ENCODE assay signal across 16 mouse cellular contexts in the genomic region with DNA sequence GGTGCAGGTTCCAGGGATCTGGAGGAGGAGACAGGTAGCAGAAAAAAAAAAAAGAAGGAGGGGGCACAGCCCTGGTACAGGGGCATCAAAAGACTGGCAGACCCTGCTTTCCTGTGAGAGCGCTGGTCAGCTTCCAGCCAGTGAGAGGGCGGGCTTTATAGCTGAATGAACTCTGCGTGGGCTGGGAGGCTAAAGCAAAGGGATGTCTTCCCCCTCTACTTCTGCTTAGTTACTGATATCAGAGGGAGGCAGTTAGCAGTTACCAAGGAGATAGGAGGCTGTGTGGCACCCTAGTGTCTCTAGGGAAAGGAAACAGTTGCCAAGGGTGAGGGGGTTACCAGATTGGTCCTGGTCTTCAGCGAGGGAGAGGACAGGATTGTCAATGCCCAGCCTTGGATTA. TPM values are rescaled to one million over a fixed set of nuclear protein-coding genes. Genes with fewer than 3 reads are reported as not detected.
DNase-seq lines count a peak whose midpoint lies in the region; ATAC-seq and TF ChIP-seq lines count a peak whose summit lies in the region.
"Had no signal": no experiment of that assay in that cellular context is flagged by ENCODE, and none has a peak within 500 bp of the region (broad histone marks: within the 10 kb centered on the region; RNA-seq: fewer than 3 reads in every experiment).

No protein-coding gene starts in this region.

- DNase-seq in kidney, adult 2 months, result peak; percentile 36
- DNase-seq in kidney, adult 11 months, result no peak
- peak; percentile 18 for DNase-seq in midbrain, embryonic 14.5 days
- DNase-seq in forebrain, postnatal 0 days, result peak; percentile 45
- no peak for DNase-seq in retina, embryonic 14.5 days (ENCODE audit: low spot score)
- DNase-seq: cerebellum, adult 11 months had no signal

- peaks cover 13% of the 10 kb centered on the region; the same call in 1 of the 2 replicates for H3K4me1 ChIP-seq in kidney, adult 2 months (ENCODE audit: control insufficient read depth, insufficient read depth, low read length)
- peaks cover 25% of the 10 kb centered on the region for H3K4me1 ChIP-seq in midbrain, embryonic 14.5 days (ENCODE audit: control insufficient read depth, insufficient read depth, low read length)
- peaks cover 36% of the 10 kb centered on the region for H3K4me1 ChIP-seq in midbrain, embryonic 15.5 days
- H3K4me1 ChIP-seq in forebrain, postnatal 0 days (ENCODE audit: insufficient read depth), result peaks cover 12% of the 10 kb centered on the region

- H3K27me3 ChIP-seq in kidney, adult 2 months (replicated peaks; ENCODE audit: control insufficient read depth, insufficient read depth, low read length), result no peaks in the 10 kb centered on the region
- no peaks in the 10 kb centered on the region for H3K27me3 ChIP-seq in midbrain, embryonic 14.5 days (ENCODE audit: control insufficient read depth, insufficient read depth, low read length)
- no peaks in the 10 kb centered on the region for H3K27me3 ChIP-seq in midbrain, embryonic 15.5 days (replicated peaks)
- H3K27me3 ChIP-seq in forebrain, postnatal 0 days (ENCODE audit: insufficient read depth, low read length), result no peaks in the 10 kb centered on the region
- H3K27me3 ChIP-seq: neural tube, embryonic 12.5 days had no signal

- no peak for ATAC-seq in midbrain, embryonic 14.5 days (ENCODE audit: low FRiP score, low TSS enrichment)
- no peak for ATAC-seq in midbrain, embryonic 15.5 days (replicated peaks)
- peak; percentile 71 for ATAC-seq in forebrain, postnatal 0 days
- ATAC-seq in megakaryocyte progenitor cell, adult 5-6 weeks (replicated peaks; ENCODE audit: poor library complexity), result peak; percentile 24
- no peak for ATAC-seq in granulocyte monocyte progenitor cell, adult 5-6 weeks (replicated peaks; ENCODE audit: poor library complexity, severe bottlenecking)
- ATAC-seq: CD4-positive, CD25-positive, alpha-beta regulatory T cell, adult 4 months had no signal

- peak overlapping the region; percentile 60 for H3K4me3 ChIP-seq in kidney, adult 2 months (ENCODE audit: insufficient read depth, low read depth, low read length)
- H3K4me3 ChIP-seq in midbrain, embryonic 14.5 days (replicated peaks; ENCODE audit: low read depth, low read length), result no peak overlapping the region
- no peak overlapping the region for H3K4me3 ChIP-seq in midbrain, embryonic 15.5 days
- no peak overlapping the region for H3K4me3 ChIP-seq in forebrain, postnatal 0 days (ENCODE audit: low read depth, low read length)
- H3K4me3 ChIP-seq: neural tube, embryonic 12.5 days had no signal

- 39% methylated on average over 4 of the region's 4 CpGs for WGBS in kidney, adult 2 months
- WGBS in midbrain, embryonic 14.5 days, result 38% methylated on average over 4 of the region's 4 CpGs
- WGBS in midbrain, embryonic 15.5 days, result 31% methylated on average over 4 of the region's 4 CpGs
- 34% methylated on average over 4 of the region's 4 CpGs for WGBS in forebrain, postnatal 0 days

- H3K9ac ChIP-seq in midbrain, embryonic 14.5 days (replicated peaks; ENCODE audit: low read length), result 0 out of 2 replicates have a peak overlapping the region, but pooled peaks have one; percentile 9
- no peak overlapping the region for H3K9ac ChIP-seq in midbrain, embryonic 15.5 days
- no peak overlapping the region for H3K9ac ChIP-seq in forebrain, postnatal 0 days
- H3K9ac ChIP-seq: neural tube, embryonic 12.5 days had no signal

- peak overlapping the region; percentile 83; the same call in 1 of the 2 replicates for H3K27ac ChIP-seq in kidney, adult 2 months (ENCODE audit: insufficient read depth, low read depth, low read length)
- H3K27ac ChIP-seq in midbrain, embryonic 14.5 days (replicated peaks; ENCODE audit: low read depth, low read length), result no peak overlapping the region
- H3K27ac ChIP-seq in midbrain, embryonic 15.5 days, result no peak overlapping the region
- H3K27ac ChIP-seq in forebrain, postnatal 0 days (ENCODE audit: low read depth, low read length), result 0 out of 2 replicates have a peak overlapping the region, but pooled peaks have one; percentile 29
- H3K27ac ChIP-seq: neural tube, embryonic 12.5 days; stomach, postnatal 0 days had no signal

- H3K9me3 ChIP-seq in midbrain, embryonic 14.5 days (ENCODE audit: control insufficient read depth, low read length), result no peaks in the 10 kb centered on the region
- no peaks in the 10 kb centered on the region for H3K9me3 ChIP-seq in midbrain, embryonic 15.5 days
- no peaks in the 10 kb centered on the region for H3K9me3 ChIP-seq in forebrain, postnatal 0 days (ENCODE audit: low read length)
- H3K9me3 ChIP-seq: neural tube, embryonic 12.5 days had no signal

- TF ChIP-seq POLR2A in kidney, adult 2 months (IDR thresholded peaks at IDR 0.05; ENCODE audit: low read depth, low read length), result no peak

- no peaks in the 10 kb centered on the region; the same call in 1 of the 2 replicates for H3K36me3 ChIP-seq in kidney, adult 2 months (ENCODE audit: control insufficient read depth, insufficient read depth, low read length)
- H3K36me3 ChIP-seq in midbrain, embryonic 14.5 days (ENCODE audit: control insufficient read depth, insufficient read depth, low read length), result no peaks in the 10 kb centered on the region
- H3K36me3 ChIP-seq in midbrain, embryonic 15.5 days (replicated peaks), result no peaks in the 10 kb centered on the region
- no peaks in the 10 kb centered on the region; the same call in 1 of the 2 replicates for H3K36me3 ChIP-seq in forebrain, postnatal 0 days (ENCODE audit: insufficient read depth)
- H3K36me3 ChIP-seq: neural tube, embryonic 12.5 days had no signal

- no peak overlapping the region for H3K4me2 ChIP-seq in midbrain, embryonic 14.5 days (ENCODE audit: low read length)
- no peak overlapping the region for H3K4me2 ChIP-seq in midbrain, embryonic 15.5 days
- no peak overlapping the region for H3K4me2 ChIP-seq in forebrain, postnatal 0 days (ENCODE audit: low read depth)

- TF ChIP-seq CTCF in kidney, adult 2 months (conservative IDR thresholded peaks at IDR 0.05; ENCODE audit: insufficient read depth, insufficient read length, low read depth, low read length), result no peak
- TF ChIP-seq CTCF in forebrain, postnatal 0 days (IDR thresholded peaks at IDR 0.05; ENCODE audit: low read depth), result no peak

RNA-seq across cellular contexts. Expression of a gene that starts 0.8 kb away (rescaled TPM):
- polyA plus RNA-seq in kidney, adult 2 months (2012; rRNA removed), result 58.0 and 62.5 TPM in 2 replicates
- 0.49 and 0.57 TPM in 2 replicates for polyA plus RNA-seq in midbrain, embryonic 14.5 days (2014; fragmentation: Nextera tagmentation; extraction: Ambion mirVana)
- 0.44 and 0.96 TPM in 2 replicates for polyA plus RNA-seq in midbrain, embryonic 15.5 days (2015; fragmentation: Nextera tagmentation; extraction: Ambion mirVana)
- 0.33 and 1.0 TPM in 2 replicates for total RNA-seq in forebrain, postnatal 0 days (2014; rRNA removed)
- 0.43 and 1.0 TPM in 2 replicates for polyA plus RNA-seq in forebrain, postnatal 0 days (2015; fragmentation: Nextera tagmentation; extraction: Ambion mirVana)
- 0.35 and 0.54 TPM in 2 replicates for total RNA-seq in megakaryocyte progenitor cell, adult 5-6 weeks (2015)
- total RNA-seq in megakaryocyte progenitor cell, adult 5-6 weeks (2017), result not detected in 2 replicates
- not detected in 2 replicates for total RNA-seq in granulocyte monocyte progenitor cell, adult 5-6 weeks (2014; fragmentation: Nextera tagmentation)
- 0.22 TPM in 1 of 2 replicates, not detected in the other for total RNA-seq in granulocyte monocyte progenitor cell, adult 5-6 weeks (2017)
- total RNA-seq: liver, adult 2 months had no signal
- polyA plus RNA-seq: CD4-positive, CD25-positive, alpha-beta regulatory T cell, adult 4 months; liver, adult 2 months had no signal

RNA-seq across cellular contexts. Expression of a gene that starts 10.0 kb away (rescaled TPM):
- not detected in 2 replicates for polyA plus RNA-seq in kidney, adult 2 months (2012; rRNA removed)
- not detected in 2 replicates for polyA plus RNA-seq in midbrain, embryonic 14.5 days (2014; fragmentation: Nextera tagmentation; extraction: Ambion mirVana)
- 0.61 TPM in 1 of 2 replicates, not detected in the other for polyA plus RNA-seq in midbrain, embryonic 15.5 days (2015; fragmentation: Nextera tagmentation; extraction: Ambion mirVana)
- total RNA-seq in forebrain, postnatal 0 days (2014; rRNA removed), result 3.5 and 7.8 TPM in 2 replicates
- 5.0 and 7.0 TPM in 2 replicates for polyA plus RNA-seq in forebrain, postnatal 0 days (2015; fragmentation: Nextera tagmentation; extraction: Ambion mirVana)
- total RNA-seq in megakaryocyte progenitor cell, adult 5-6 weeks (2015), result not detected in 2 replicates
- total RNA-seq in megakaryocyte progenitor cell, adult 5-6 weeks (2017), result not detected in 2 replicates
- total RNA-seq in granulocyte monocyte progenitor cell, adult 5-6 weeks (2014; fragmentation: Nextera tagmentation), result not detected in 2 replicates
- not detected in 2 replicates for total RNA-seq in granulocyte monocyte progenitor cell, adult 5-6 weeks (2017)
- total RNA-seq: liver, adult 2 months had no signal
- polyA plus RNA-seq: CD4-positive, CD25-positive, alpha-beta regulatory T cell, adult 4 months; heart, postnatal 0 days; liver, adult 2 months; midbrain, embryonic 11.5 days; neural tube, embryonic 12.5 days; spleen, adult 2 months; stomach, postnatal 0 days had no signal

RNA-seq across cellular contexts. Expression of a gene that starts 16.6 kb away (rescaled TPM):
- 6.6 and 8.1 TPM in 2 replicates for polyA plus RNA-seq in kidney, adult 2 months (2012; rRNA removed)
- polyA plus RNA-seq in midbrain, embryonic 14.5 days (2014; fragmentation: Nextera tagmentation; extraction: Ambion mirVana), result 20.1 and 27.6 TPM in 2 replicates
- 24.4 and 26.2 TPM in 2 replicates for polyA plus RNA-seq in midbrain, embryonic 15.5 days (2015; fragmentation: Nextera tagmentation; extraction: Ambion mirVana)
- total RNA-seq in forebrain, postnatal 0 days (2014; rRNA removed), result 16.0 and 24.4 TPM in 2 replicates
- polyA plus RNA-seq in forebrain, postnatal 0 days (2015; fragmentation: Nextera tagmentation; extraction: Ambion mirVana), result 6.8 and 14.4 TPM in 2 replicates
- 106 and 109 TPM in 2 replicates for total RNA-seq in megakaryocyte progenitor cell, adult 5-6 weeks (2015)
- total RNA-seq in megakaryocyte progenitor cell, adult 5-6 weeks (2017), result 28.9 and 45.7 TPM in 2 replicates
- 89.7 and 108 TPM in 2 replicates for total RNA-seq in granulocyte monocyte progenitor cell, adult 5-6 weeks (2014; fragmentation: Nextera tagmentation)
- 40.3 and 42.9 TPM in 2 replicates for total RNA-seq in granulocyte monocyte progenitor cell, adult 5-6 weeks (2017)

RNA-seq across cellular contexts. Expression of a gene that starts 18.0 kb away (rescaled TPM):
- 15.2 and 17.4 TPM in 2 replicates for polyA plus RNA-seq in kidney, adult 2 months (2012; rRNA removed)
- 3.7 and 3.9 TPM in 2 replicates for polyA plus RNA-seq in midbrain, embryonic 14.5 days (2014; fragmentation: Nextera tagmentation; extraction: Ambion mirVana)
- 4.8 and 5.1 TPM in 2 replicates for polyA plus RNA-seq in midbrain, embryonic 15.5 days (2015; fragmentation: Nextera tagmentation; extraction: Ambion mirVana)
- 5.8 and 5.9 TPM in 2 replicates for total RNA-seq in forebrain, postnatal 0 days (2014; rRNA removed)
- 5.7 and 7.1 TPM in 2 replicates for polyA plus RNA-seq in forebrain, postnatal 0 days (2015; fragmentation: Nextera tagmentation; extraction: Ambion mirVana)
- total RNA-seq in megakaryocyte progenitor cell, adult 5-6 weeks (2015), result 4.1 and 4.7 TPM in 2 replicates
- 3.4 and 8.3 TPM in 2 replicates for total RNA-seq in megakaryocyte progenitor cell, adult 5-6 weeks (2017)
- total RNA-seq in granulocyte monocyte progenitor cell, adult 5-6 weeks (2014; fragmentation: Nextera tagmentation), result 4.9 and 11.1 TPM in 2 replicates
- total RNA-seq in granulocyte monocyte progenitor cell, adult 5-6 weeks (2017), result 7.3 and 8.4 TPM in 2 replicates

RNA-seq across cellular contexts. Expression of a gene that starts 38.0 kb away (rescaled TPM):
- polyA plus RNA-seq in kidney, adult 2 months (2012; rRNA removed), result 0.45 and 1.2 TPM in 2 replicates
- polyA plus RNA-seq in midbrain, embryonic 14.5 days (2014; fragmentation: Nextera tagmentation; extraction: Ambion mirVana), result 18.9 and 20.1 TPM in 2 replicates
- polyA plus RNA-seq in midbrain, embryonic 15.5 days (2015; fragmentation: Nextera tagmentation; extraction: Ambion mirVana), result 30.4 and 31.1 TPM in 2 replicates
- total RNA-seq in forebrain, postnatal 0 days (2014; rRNA removed), result 30.6 and 45.2 TPM in 2 replicates
- 15.2 and 20.4 TPM in 2 replicates for polyA plus RNA-seq in forebrain, postnatal 0 days (2015; fragmentation: Nextera tagmentation; extraction: Ambion mirVana)
- total RNA-seq in megakaryocyte progenitor cell, adult 5-6 weeks (2015), result 3.9 and 7.4 TPM in 2 replicates
- 1.6 and 2.5 TPM in 2 replicates for total RNA-seq in megakaryocyte progenitor cell, adult 5-6 weeks (2017)
- 0.21 TPM in 1 of 2 replicates, not detected in the other for total RNA-seq in granulocyte monocyte progenitor cell, adult 5-6 weeks (2014; fragmentation: Nextera tagmentation)
- not detected in 2 replicates for total RNA-seq in granulocyte monocyte progenitor cell, adult 5-6 weeks (2017)
- total RNA-seq: liver, adult 2 months had no signal
- polyA plus RNA-seq: CD4-positive, CD25-positive, alpha-beta regulatory T cell, adult 4 months had no signal

Comparison
In these comparisons a context has a peak if more than half of its experiments do, and no peak if none do; other contexts are left out.
1. DNase-seq: peak in kidney, adult 2 months (single experiment), midbrain, embryonic 14.5 days (single experiment) and forebrain, postnatal 0 days (single experiment); none in kidney, adult 11 months (single experiment) and retina, embryonic 14.5 days (single experiment).
2. H3K27ac ChIP-seq: peak in kidney, adult 2 months (single experiment) and forebrain, postnatal 0 days (single experiment); none in midbrain, embryonic 14.5 days (single experiment) and midbrain, embryonic 15.5 days (single experiment).
3. ATAC-seq: peak in forebrain, postnatal 0 days (single experiment) and megakaryocyte progenitor cell, adult 5-6 weeks (single experiment); none in midbrain, embryonic 14.5 days (single experiment), midbrain, embryonic 15.5 days (single experiment) and granulocyte monocyte progenitor cell, adult 5-6 weeks (single experiment).
4. RNA of a gene that starts 0.8 kb away (polyA plus RNA-seq): 58.0 to 62.5 TPM in kidney, adult 2 months; 0.43 to 1.0 TPM in forebrain, postnatal 0 days, 0.49 to 0.57 TPM in midbrain, embryonic 14.5 days and 0.44 to 0.96 TPM in midbrain, embryonic 15.5 days; every median in the first group is over 10 times any median in the second.